Mouse (Mus musculus) myocyte (in vitro differentiated cells): ENCODE data around the gene Gpatch2l.

ENCODE experiments used
- CEBPB ChIP-seq: IDR thresholded peaks from 2 replicates; pipeline ENCODE4 v1.6.1; 2011; ENCODE audit warnings: mild to moderate bottlenecking, moderate library complexity; ENCODE audit not compliant: poor library complexity, insufficient read depth, severe bottlenecking
- POLR2A ChIP-seq: IDR thresholded peaks from one replicate; pipeline ENCODE4 v1.6.1; 2011; ENCODE audit warnings: low read depth, mild to moderate bottlenecking, control low read depth, moderate library complexity; ENCODE audit not compliant: insufficient read length
- REST ChIP-seq: IDR thresholded peaks from one replicate; pipeline ENCODE4 v1.6.1; 2011; ENCODE audit warnings: mild to moderate bottlenecking, control low read depth, moderate library complexity; ENCODE audit not compliant: insufficient read depth, insufficient read length
- SRF ChIP-seq: IDR thresholded peaks from one replicate; pipeline ENCODE4 v1.6.1; 2011; ENCODE audit warnings: low read depth; ENCODE audit not compliant: control insufficient read depth, insufficient read length

- TF ChIP-seq REST, result no peak
- no peak for TF ChIP-seq POLR2A
- TF ChIP-seq SRF, result no peak
- TF ChIP-seq CEBPB, result no peak
Observed at GRCm38 (mm10) chr12:86275731-86276130, 34.1 kb downstream of the Gpatch2l start.
